Mouse (Mus musculus): ENCODE measurements around the gene Klhl10. TPM values are rescaled to one million over a fixed set of nuclear protein-coding genes. Genes with fewer than 3 reads are reported as not detected.

Gene Klhl10
- polyA plus RNA-seq, 1 experiment from 2014 or later = 1.2 TPM

GRCm38 (mm10) chr11:100472197-100472934 is 30.6 kb downstream of the Klhl10 start, which contains the start of gene Klhl11:
Klhl11 (minus strand) TSS chr11:100472741.
- Histone ChIP-seq H3K27me3 (replicated peaks; ENCODE audit: control insufficient read depth, insufficient read depth, low read length) (no peaks in the 10 kb centered on the region), H3K27ac (ENCODE audit: low read depth, low read length) (peak within 1 kb of the TSS; percentile 90), H3K9me3 (ENCODE audit: control insufficient read depth, low read length) (no peaks in the 10 kb centered on the region), H3K4me1 (ENCODE audit: control insufficient read depth, insufficient read depth, low read depth, low read length) (peaks cover 18% of the 10 kb centered on the region), H3K4me2 (ENCODE audit: low read length) (peak within 1 kb of the TSS; percentile 76), H3K4me3 (ENCODE audit: low read length) (peak within 1 kb of the TSS; percentile 94), H3K9ac (ENCODE audit: low read depth, low read length) (peak within 1 kb of the TSS; percentile 96), H3K36me3 (ENCODE audit: control insufficient read depth, insufficient read depth, low read length) (peaks cover 13% of the 10 kb centered on the region)
- under 1% methylated on average over 82 of the region's 83 CpGs for WGBS
- peak; percentile 93 for ATAC-seq

DNA sequence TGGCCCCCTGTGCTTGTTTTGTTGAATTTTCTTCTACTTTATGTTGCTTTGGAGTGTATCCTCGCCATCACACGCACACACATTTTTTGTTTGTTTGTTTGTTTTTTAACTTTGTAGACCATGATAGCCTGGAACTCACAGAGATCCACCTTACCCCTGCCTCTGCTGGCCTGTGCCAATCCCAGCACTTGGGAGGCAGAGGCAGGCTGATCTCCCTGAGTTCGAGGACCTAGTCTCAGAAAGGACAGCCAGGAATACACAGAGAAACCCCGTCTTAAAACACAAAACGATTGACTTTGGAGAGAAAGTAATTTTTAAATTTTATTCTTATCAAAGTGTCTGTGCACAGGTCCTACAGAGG is 31.2 kb downstream of the Klhl10 start:
- ATAC-seq = peak; percentile 32
- 37% methylated on average over 5 of the region's 5 CpGs for WGBS
- Histone ChIP-seq H3K36me3 (ENCODE audit: control insufficient read depth, insufficient read depth, low read length) (peaks cover 15% of the 10 kb centered on the region), H3K4me1 (ENCODE audit: control insufficient read depth, insufficient read depth, low read depth, low read length) (peaks cover 18% of the 10 kb centered on the region), H3K27me3 (replicated peaks; ENCODE audit: control insufficient read depth, insufficient read depth, low read length) (no peaks in the 10 kb centered on the region), H3K9me3 (ENCODE audit: control insufficient read depth, low read length) (no peaks in the 10 kb centered on the region), H3K27ac (ENCODE audit: low read depth, low read length) (peak overlapping the region; percentile 64), H3K4me2 (ENCODE audit: low read length) (peak overlapping the region; percentile 76), H3K9ac (ENCODE audit: low read depth, low read length) (peak overlapping the region; percentile 35; the same call in 1 of the 2 replicates), H3K4me3 (ENCODE audit: low read length) (peak overlapping the region; percentile 94)

- Histone ChIP-seq H3K9ac (ENCODE audit: low read depth, low read length) (no peak overlapping the region), H3K4me3 (ENCODE audit: low read length) (no peak overlapping the region), H3K27me3 (replicated peaks; ENCODE audit: control insufficient read depth, insufficient read depth, low read length) (no peaks in the 10 kb centered on the region), H3K36me3 (ENCODE audit: control insufficient read depth, insufficient read depth, low read length) (peaks cover 46% of the 10 kb centered on the region), H3K4me2 (ENCODE audit: low read length) (no peak overlapping the region), H3K4me1 (ENCODE audit: control insufficient read depth, insufficient read depth, low read depth, low read length) (peaks cover under 1% of the 10 kb centered on the region), H3K27ac (ENCODE audit: low read depth, low read length) (no peak overlapping the region), H3K9me3 (ENCODE audit: control insufficient read depth, low read length) (no peaks in the 10 kb centered on the region)
- 96% methylated on average over 5 of the region's 5 CpGs for WGBS
- ATAC-seq = no peak
Observed at GRCm38 (mm10) chr11:100476281-100476680, 34.6 kb downstream of the Klhl10 start.

- Histone ChIP-seq H3K9ac (ENCODE audit: low read depth, low read length) (no peak overlapping the region), H3K27me3 (replicated peaks; ENCODE audit: control insufficient read depth, insufficient read depth, low read length) (no peaks in the 10 kb centered on the region), H3K4me1 (ENCODE audit: control insufficient read depth, insufficient read depth, low read depth, low read length) (no peaks in the 10 kb centered on the region), H3K9me3 (ENCODE audit: control insufficient read depth, low read length) (no peaks in the 10 kb centered on the region), H3K4me3 (ENCODE audit: low read length) (no peak overlapping the region), H3K27ac (ENCODE audit: low read depth, low read length) (no peak overlapping the region), H3K36me3 (ENCODE audit: control insufficient read depth, insufficient read depth, low read length) (peaks cover 56% of the 10 kb centered on the region), H3K4me2 (ENCODE audit: low read length) (no peak overlapping the region)
- WGBS = 89% methylated on average over 7 of the region's 7 CpGs
- no peak for ATAC-seq
Observed at GRCm38 (mm10) chr11:100479152-100479551, 37.4 kb downstream of the Klhl10 start.

DNA sequence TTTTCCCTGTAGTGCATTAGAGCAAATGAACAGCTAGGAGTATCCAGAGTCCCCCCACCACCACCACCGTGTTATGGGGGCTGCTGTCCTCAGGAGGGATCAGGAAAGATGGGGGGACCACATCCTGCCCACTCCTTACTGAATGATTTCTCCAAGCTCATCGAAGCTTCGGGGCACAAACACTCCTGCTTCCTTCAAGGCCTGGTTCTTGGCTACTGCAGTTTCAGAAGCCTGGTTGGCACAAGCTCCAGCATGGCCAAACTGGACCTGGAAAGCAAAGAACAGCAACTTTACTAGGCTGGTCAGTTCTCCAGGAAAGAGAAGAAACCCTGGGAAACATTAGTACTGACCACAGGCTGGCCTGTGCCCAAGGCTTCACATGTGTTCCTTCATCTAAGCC is 42.7 kb downstream of the Klhl10 start:
- peaks cover 41% of the 10 kb centered on the region for H3K36me3 ChIP-seq (ENCODE audit: control insufficient read depth, insufficient read depth, low read length)

GRCm38 (mm10) chr11:100485801-100486538 is 44.3 kb downstream of the Klhl10 start:
- 87% methylated on average over 8 of the region's 8 CpGs for WGBS
- no peak overlapping the region for H3K4me2 ChIP-seq (ENCODE audit: low read length)
- H3K27me3 ChIP-seq (replicated peaks; ENCODE audit: control insufficient read depth, insufficient read depth, low read length) = no peaks in the 10 kb centered on the region
- H3K9ac ChIP-seq (ENCODE audit: low read depth, low read length) = no peak overlapping the region
- H3K27ac ChIP-seq (ENCODE audit: low read depth, low read length) = no peak overlapping the region
- no peak for ATAC-seq
- peaks cover 33% of the 10 kb centered on the region for H3K36me3 ChIP-seq (ENCODE audit: control insufficient read depth, insufficient read depth, low read length)
- no peaks in the 10 kb centered on the region for H3K4me1 ChIP-seq (ENCODE audit: control insufficient read depth, insufficient read depth, low read depth, low read length)
- H3K4me3 ChIP-seq (ENCODE audit: low read length) = no peak overlapping the region
- H3K9me3 ChIP-seq (ENCODE audit: control insufficient read depth, low read length) = no peaks in the 10 kb centered on the region

More for the DNA sequence above, 42.7 kb downstream of the Klhl10 start:
- Histone ChIP-seq H3K4me3 (ENCODE audit: low read length) (no peak overlapping the region), H3K27ac (ENCODE audit: low read depth, low read length) (no peak overlapping the region), H3K27me3 (replicated peaks; ENCODE audit: control insufficient read depth, insufficient read depth, low read length) (no peaks in the 10 kb centered on the region), H3K4me1 (ENCODE audit: control insufficient read depth, insufficient read depth, low read depth, low read length) (no peaks in the 10 kb centered on the region), H3K4me2 (ENCODE audit: low read length) (no peak overlapping the region), H3K9me3 (ENCODE audit: control insufficient read depth, low read length) (no peaks in the 10 kb centered on the region), H3K9ac (ENCODE audit: low read depth, low read length) (no peak overlapping the region)
- ATAC-seq = no peak
- WGBS = 98% methylated on average over 3 of the region's 3 CpGs

DNA sequence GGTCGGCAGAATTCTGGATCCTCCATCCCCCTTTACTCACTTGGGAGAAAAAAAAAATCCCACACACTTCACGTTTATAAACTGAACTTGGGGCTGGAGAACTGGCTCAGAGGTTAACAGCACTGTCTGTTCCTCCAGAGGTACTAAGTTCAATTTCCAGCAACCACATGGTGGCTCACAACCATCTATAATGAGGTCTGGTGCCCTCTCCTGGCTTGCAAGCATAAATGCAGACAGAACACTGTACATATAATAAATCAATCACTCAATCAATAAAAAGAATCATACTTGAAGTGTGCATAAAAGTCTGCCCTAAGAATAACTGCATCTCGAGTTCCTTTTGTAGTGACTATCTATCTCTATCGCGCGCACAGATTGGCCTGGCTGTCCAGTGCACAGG is 49.2 kb downstream of the Klhl10 start:
- Histone ChIP-seq H3K9me3 (ENCODE audit: control insufficient read depth, low read length) (no peaks in the 10 kb centered on the region), H3K27me3 (replicated peaks; ENCODE audit: control insufficient read depth, insufficient read depth, low read length) (no peaks in the 10 kb centered on the region), H3K27ac (ENCODE audit: low read depth, low read length) (no peak overlapping the region), H3K9ac (ENCODE audit: low read depth, low read length) (no peak overlapping the region), H3K36me3 (ENCODE audit: control insufficient read depth, insufficient read depth, low read length) (peaks cover 51% of the 10 kb centered on the region), H3K4me1 (ENCODE audit: control insufficient read depth, insufficient read depth, low read depth, low read length) (no peaks in the 10 kb centered on the region), H3K4me2 (ENCODE audit: low read length) (no peak overlapping the region), H3K4me3 (ENCODE audit: low read length) (no peak overlapping the region)
- no peak for ATAC-seq
- 95% methylated on average over 6 of the region's 6 CpGs for WGBS

GRCm38 (mm10) chr11:100493771-100494170 is 52.1 kb downstream of the Klhl10 start:
- WGBS = 94% methylated on average over 12 of the region's 12 CpGs
- ATAC-seq = no peak
- no peak overlapping the region for H3K27ac ChIP-seq (ENCODE audit: low read depth, low read length)
- H3K4me3 ChIP-seq (ENCODE audit: low read length) = no peak overlapping the region
- peaks cover 69% of the 10 kb centered on the region for H3K36me3 ChIP-seq (ENCODE audit: control insufficient read depth, insufficient read depth, low read length)
- no peak overlapping the region for H3K9ac ChIP-seq (ENCODE audit: low read depth, low read length)
- no peaks in the 10 kb centered on the region for H3K9me3 ChIP-seq (ENCODE audit: control insufficient read depth, low read length)
- no peaks in the 10 kb centered on the region for H3K27me3 ChIP-seq (replicated peaks; ENCODE audit: control insufficient read depth, insufficient read depth, low read length)
- no peak overlapping the region for H3K4me2 ChIP-seq (ENCODE audit: low read length)
- H3K4me1 ChIP-seq (ENCODE audit: control insufficient read depth, insufficient read depth, low read depth, low read length) = no peaks in the 10 kb centered on the region

DNA sequence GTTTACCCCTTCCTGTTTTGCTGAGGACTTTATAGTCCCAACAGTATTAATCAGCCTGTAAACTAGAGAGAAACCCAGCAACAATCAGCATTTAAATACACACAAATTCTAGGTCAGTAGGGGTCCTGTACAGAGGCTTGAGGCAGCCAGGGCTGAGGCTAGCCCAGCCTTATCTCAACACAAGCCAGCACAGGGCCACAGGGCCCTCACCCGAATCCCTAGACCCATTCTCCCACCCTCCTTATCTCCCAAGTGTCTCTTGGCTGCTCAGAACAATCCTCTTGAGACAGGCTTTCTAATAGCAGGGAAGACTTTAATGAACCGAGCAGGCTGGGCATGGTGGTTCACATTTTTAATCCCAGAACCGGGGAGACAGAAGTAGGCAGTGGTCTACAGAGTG is 58.5 kb downstream of the Klhl10 start:
- 78% methylated on average over 3 of the region's 3 CpGs for WGBS

More for the DNA sequence above, 58.5 kb downstream of the Klhl10 start:
- peaks cover 55% of the 10 kb centered on the region for H3K36me3 ChIP-seq (ENCODE audit: control insufficient read depth, insufficient read depth, low read length)
- no peak overlapping the region for H3K9ac ChIP-seq (ENCODE audit: low read depth, low read length)
- no peak overlapping the region for H3K27ac ChIP-seq (ENCODE audit: low read depth, low read length)
- no peak for ATAC-seq
- no peaks in the 10 kb centered on the region for H3K4me1 ChIP-seq (ENCODE audit: control insufficient read depth, insufficient read depth, low read depth, low read length)
- no peak overlapping the region for H3K4me2 ChIP-seq (ENCODE audit: low read length)
- no peaks in the 10 kb centered on the region for H3K27me3 ChIP-seq (replicated peaks; ENCODE audit: control insufficient read depth, insufficient read depth, low read length)
- H3K9me3 ChIP-seq (ENCODE audit: control insufficient read depth, low read length) = no peaks in the 10 kb centered on the region
- H3K4me3 ChIP-seq (ENCODE audit: low read length) = no peak overlapping the region
